Mouse (Mus musculus) megakaryocyte progenitor cell, adult 5-6 weeks (primary cell): Measurements from ENCODE around the gene Ptms. TPM values are rescaled to one million over a fixed set of nuclear protein-coding genes. Genes with fewer than 3 reads are reported as not detected.
A peak's percentile ranks its signal among the peaks of the same experiment; 100 is the strongest.
"Not testable (repeated sequence)": the region's sequence is repeated elsewhere in the genome, so short reads cannot be mapped to it uniquely, and the experiment has no call there.

ENCODE experiments used
- ATAC-seq: replicated peaks from 2 replicates; pipeline ENCODE4 v1.8.0; 2016; ENCODE audit warnings: mild to moderate bottlenecking, moderate TSS enrichment, inconsistent platforms; ENCODE audit not compliant: poor library complexity
- total RNA-seq, 2 experiments: library from RNA; stranded (forward) in 1 of 2; stranded (reverse) in 1 of 2; fragments of 157-497, 149-512 nt in 1 of 2; fragments of 200-1000 nt in 1 of 2; gene quantifications; 2 replicates each; pipeline versions ENCODE4 v1.2.3 to v1.2.4; 2015 to 2017

Gene Ptms
- total RNA-seq, 2 experiments from 2014 or later, result 14.0 to 15.9 TPM

GRCm38 (mm10) chr6:124907767-124908166 lies 12.1 kb downstream of the Ptms start:
- no peak for ATAC-seq

GRCm38 (mm10) chr6:124904991-124905860 lies 14.7 kb downstream of the Ptms start:
- ATAC-seq, result no peak

GRCm38 (mm10) chr6:124904161-124904981 lies 15.5 kb downstream of the Ptms start:
- peak; percentile 78 for ATAC-seq

- peak; percentile 93 for ATAC-seq
Observed at GRCm38 (mm10) chr6:124903580-124904151, 16.2 kb downstream of the Ptms start.

GRCm38 (mm10) chr6:124901851-124902250 lies 18.1 kb downstream of the Ptms start:
- no peak for ATAC-seq

- ATAC-seq, result peak; percentile 44
Observed at GRCm38 (mm10) chr6:124900801-124901480, 19.0 kb downstream of the Ptms start.

GRCm38 (mm10) chr6:124900056-124900800 lies 19.7 kb downstream of the Ptms start:
- no peak for ATAC-seq

- ATAC-seq, result peak; percentile 67
Observed at GRCm38 (mm10) chr6:124898359-124898758, 21.5 kb downstream of the Ptms start.

GRCm38 (mm10) chr6:124894113-124894512 lies 25.8 kb downstream of the Ptms start:
- not testable (repeated sequence) for ATAC-seq

GRCm38 (mm10) chr6:124890997-124891396 lies 28.9 kb downstream of the Ptms start:
- no peak for ATAC-seq

- no peak for ATAC-seq
Observed at GRCm38 (mm10) chr6:124888555-124889125, 31.3 kb downstream of the Ptms start.

- no peak for ATAC-seq
Observed at GRCm38 (mm10) chr6:124887986-124888385, 31.9 kb downstream of the Ptms start, which contains the start of gene Cd4. Gene Cd4, minus strand, starts transcription at chr6:124888221.

- ATAC-seq, result no peak
Observed at GRCm38 (mm10) chr6:124885956-124886381, 33.9 kb downstream of the Ptms start.

- peak; percentile 65 for ATAC-seq
Observed at GRCm38 (mm10) chr6:124884714-124885500, 35.0 kb downstream of the Ptms start.

GRCm38 (mm10) chr6:124883351-124883750 lies 36.6 kb downstream of the Ptms start:
- ATAC-seq, result no peak

GRCm38 (mm10) chr6:124881821-124882220 lies 38.1 kb downstream of the Ptms start:
- no peak for ATAC-seq

GRCm38 (mm10) chr6:124879390-124879789 lies 40.5 kb downstream of the Ptms start:
- ATAC-seq, result no peak

- peak; percentile 48 for ATAC-seq
Observed at GRCm38 (mm10) chr6:124874348-124874747, 45.6 kb downstream of the Ptms start.

- no peak for ATAC-seq
Observed at GRCm38 (mm10) chr6:124866560-124866959, 53.3 kb downstream of the Ptms start.
